Mouse (Mus musculus) kidney, embryonic 14.5 days (tissue): ENCODE results near the gene Cacna2d4. TPM values are rescaled to one million over a fixed set of nuclear protein-coding genes. Genes with fewer than 3 reads are reported as not detected.

ENCODE experiments used
- ATAC-seq: fragments of 200-750 bp; cut with Nextera tagmentation; 2 replicates; pipeline ENCODE4 v1.8.0; 2017; ENCODE audit warnings: moderate number of reproducible peaks, mild to moderate bottlenecking, moderate TSS enrichment, moderate library complexity; ENCODE audit not compliant: low FRiP score, low TSS enrichment
- H3K27ac ChIP-seq: fragments of 300-500 bp; sonication (generic); 2 replicates; pipeline ENCODE4 v1.5.1; 2014; ENCODE audit warnings: low read depth, mild to moderate bottlenecking, low read length, moderate library complexity, mixed read lengths
- H3K27me3 ChIP-seq: fragments of 300-500 bp; sonication (generic); 2 replicates; pipeline ENCODE4 v1.6.1; 2014; ENCODE audit warnings: mild to moderate bottlenecking, low read length; ENCODE audit not compliant: control insufficient read depth, insufficient read depth
- H3K36me3 ChIP-seq: fragments of 300-500 bp; sonication (generic); 2 replicates; pipeline ENCODE4 v1.6.1; 2014; ENCODE audit warnings: low read length, mixed read lengths; ENCODE audit not compliant: control insufficient read depth, insufficient read depth
- H3K4me1 ChIP-seq: fragments of 300-500 bp; sonication (generic); 2 replicates; pipeline ENCODE4 v1.6.1; 2014; ENCODE audit warnings: low read length, mixed read lengths; ENCODE audit not compliant: control insufficient read depth, insufficient read depth
- H3K4me2 ChIP-seq: fragments of 300-500 bp; sonication (generic); replicated peaks from 2 replicates; pipeline ENCODE4 v1.6.1; 2014; ENCODE audit warnings: low read depth, mild to moderate bottlenecking, low read length
- H3K4me3 ChIP-seq: fragments of 300-500 bp; sonication (generic); 2 replicates; pipeline ENCODE4 v1.5.1; 2014; ENCODE audit warnings: mild to moderate bottlenecking, low read length
- H3K9ac ChIP-seq: fragments of 300-500 bp; sonication (generic); 2 replicates; pipeline ENCODE4 v1.6.1; 2014; ENCODE audit warnings: low read depth, mild to moderate bottlenecking, low read length, moderate library complexity
- H3K9me3 ChIP-seq: fragments of 300-500 bp; sonication (generic); 2 replicates; pipeline ENCODE4 v1.6.1; 2016; ENCODE audit warnings: low read length; ENCODE audit not compliant: control insufficient read depth
- WGBS: fragments of 180-500 bp; shearing (Covaris S2); extraction: QIAGEN DNeasy Blood & Tissue Kit; methylation state at CpG from one replicate; pipeline ENCODE4 v1.1.7; 2014; 5-methylcytosine and 5-hydroxymethylcytosine counted together
- polyA plus RNA-seq: library from polyadenylated mRNA; unstranded; fragments of >200 nt; fragmentation: Nextera tagmentation; extraction: Ambion mirVana; gene quantifications from 2 replicates; pipeline ENCODE4 v1.2.1, GENCODE M21; 2014

The Cacna2d4 gene
- polyA plus RNA-seq, 1 experiment from 2014 or later, result not detected

DNA sequence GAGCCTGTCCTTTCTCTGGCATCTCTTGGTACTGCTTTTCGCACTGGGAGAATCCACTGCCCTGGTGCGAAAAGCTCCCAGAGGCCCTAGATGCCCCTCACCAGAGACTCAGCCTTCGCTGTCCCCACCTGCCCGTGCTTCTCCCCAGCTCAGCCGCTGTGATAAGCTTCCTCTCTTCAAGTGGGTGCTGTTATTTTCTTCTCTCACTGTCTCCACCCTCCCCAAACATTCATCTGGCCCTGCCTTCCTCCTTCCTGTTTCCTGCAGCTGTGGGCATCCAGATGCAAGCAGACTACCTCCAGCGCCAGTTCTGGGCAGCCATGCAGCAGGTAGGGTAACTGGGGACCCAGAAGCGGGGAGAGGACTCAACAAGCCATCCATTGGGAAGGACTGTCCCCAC is 99.8 kb downstream of the Cacna2d4 start:
- Histone ChIP-seq H3K9me3 (no peaks in the 10 kb centered on the region), H3K9ac (no peak overlapping the region), H3K36me3 (no peaks in the 10 kb centered on the region), H3K4me2 (no peak overlapping the region), H3K27ac (no peak overlapping the region), H3K4me1 (peaks cover 5% of the 10 kb centered on the region; the same call in 1 of the 2 replicates), H3K27me3 (peaks cover 5% of the 10 kb centered on the region; the same call in 1 of the 2 replicates), H3K4me3 (no peak overlapping the region)
- no peak for ATAC-seq
- WGBS, result 83% methylated on average over 7 of the region's 7 CpGs

GRCm38 (mm10) chr6:119337287-119337686 is 101.0 kb downstream of the Cacna2d4 start:
- Histone ChIP-seq H3K4me2 (no peak overlapping the region), H3K27ac (no peak overlapping the region), H3K27me3 (no peaks in the 10 kb centered on the region), H3K9ac (no peak overlapping the region), H3K4me3 (no peak overlapping the region), H3K9me3 (no peaks in the 10 kb centered on the region), H3K4me1 (peaks cover 5% of the 10 kb centered on the region; the same call in 1 of the 2 replicates), H3K36me3 (no peaks in the 10 kb centered on the region)
- no peak for ATAC-seq
- WGBS, result 79% methylated on average over 3 of the region's 3 CpGs

DNA sequence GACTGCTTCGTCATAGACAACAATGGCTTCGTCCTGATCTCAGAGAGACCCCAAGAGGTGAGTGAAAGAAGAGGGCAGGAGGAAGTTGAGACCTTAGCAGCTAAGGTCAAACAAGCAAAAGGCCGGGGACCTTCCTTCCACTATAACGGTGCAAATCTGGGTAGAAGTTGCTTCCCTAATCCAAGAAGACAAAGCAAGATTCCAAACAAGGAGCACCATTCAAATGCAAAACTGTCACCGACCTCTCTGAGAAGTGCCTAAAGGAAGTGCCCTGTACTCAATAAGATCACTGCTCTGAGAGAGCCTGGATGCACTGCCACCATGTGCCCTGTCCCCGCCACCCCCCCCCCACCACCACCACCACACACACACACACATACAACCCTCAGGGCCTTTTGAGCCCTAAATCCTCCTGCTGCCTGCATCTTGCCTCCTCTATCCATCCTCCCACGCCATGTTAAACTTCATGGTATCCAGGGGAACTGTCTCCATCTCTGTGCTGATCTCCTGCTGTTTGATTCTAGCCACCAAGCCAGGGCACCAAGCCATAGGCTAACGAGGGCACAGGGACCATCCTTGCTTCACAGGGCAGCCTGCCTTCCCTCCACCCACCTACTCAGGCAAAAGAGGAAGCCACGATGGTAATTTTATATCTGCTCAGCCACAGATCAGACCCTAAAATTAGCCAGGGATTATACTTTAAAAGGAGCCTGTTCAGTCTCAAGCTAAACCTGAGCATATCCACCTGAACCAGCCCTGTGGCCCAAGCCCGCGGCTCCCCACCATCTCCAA is 102.0 kb downstream of the Cacna2d4 start:
- Histone ChIP-seq H3K9me3 (no peaks in the 10 kb centered on the region), H3K4me1 (no peaks in the 10 kb centered on the region; the same call in 1 of the 2 replicates), H3K4me3 (no peak overlapping the region), H3K4me2 (no peak overlapping the region), H3K36me3 (no peaks in the 10 kb centered on the region), H3K27ac (no peak overlapping the region), H3K9ac (no peak overlapping the region), H3K27me3 (no peaks in the 10 kb centered on the region)
- no peak for ATAC-seq
- WGBS, result 39% methylated on average over 11 of the region's 11 CpGs

GRCm38 (mm10) chr6:119341409-119341808 is 105.1 kb downstream of the Cacna2d4 start:
- H3K27ac ChIP-seq, result no peak overlapping the region
- no peak for ATAC-seq

DNA sequence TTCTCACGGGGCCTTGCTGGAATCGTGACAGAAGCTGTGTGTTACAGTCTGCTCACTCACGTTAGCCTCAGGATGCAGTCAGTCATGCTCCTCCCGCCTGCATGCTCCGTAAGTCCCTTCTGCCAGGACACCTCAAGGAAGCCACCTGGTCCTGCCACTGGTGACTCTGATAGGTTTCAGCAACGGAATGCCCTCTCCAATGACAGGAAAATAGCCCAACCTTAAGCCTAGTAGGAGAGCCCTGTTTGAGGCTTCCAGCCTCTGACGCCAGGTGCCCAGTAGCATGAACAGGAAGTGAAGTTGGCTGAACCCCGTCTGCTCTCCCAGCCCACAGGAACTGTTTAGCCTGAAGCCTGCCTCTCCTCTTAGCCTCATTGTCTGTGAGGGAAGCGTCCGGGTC is 109.9 kb downstream of the Cacna2d4 start:
- Histone ChIP-seq H3K9me3 (no peaks in the 10 kb centered on the region), H3K4me2 (no peak overlapping the region), H3K36me3 (no peaks in the 10 kb centered on the region), H3K27ac (no peak overlapping the region), H3K4me3 (no peak overlapping the region), H3K27me3 (no peaks in the 10 kb centered on the region), H3K9ac (no peak overlapping the region), H3K4me1 (no peaks in the 10 kb centered on the region)
- 52% methylated on average over 10 of the region's 10 CpGs for WGBS
- ATAC-seq, result no peak

More at GRCm38 (mm10) chr6:119341409-119341808, 105.1 kb downstream of the Cacna2d4 start:
- H3K4me3 ChIP-seq, result no peak overlapping the region
- H3K4me2 ChIP-seq, result no peak overlapping the region
- no peak overlapping the region for H3K9ac ChIP-seq
- H3K27me3 ChIP-seq, result no peaks in the 10 kb centered on the region
- H3K36me3 ChIP-seq, result no peaks in the 10 kb centered on the region
- no peaks in the 10 kb centered on the region for H3K4me1 ChIP-seq
- H3K9me3 ChIP-seq, result no peaks in the 10 kb centered on the region

DNA sequence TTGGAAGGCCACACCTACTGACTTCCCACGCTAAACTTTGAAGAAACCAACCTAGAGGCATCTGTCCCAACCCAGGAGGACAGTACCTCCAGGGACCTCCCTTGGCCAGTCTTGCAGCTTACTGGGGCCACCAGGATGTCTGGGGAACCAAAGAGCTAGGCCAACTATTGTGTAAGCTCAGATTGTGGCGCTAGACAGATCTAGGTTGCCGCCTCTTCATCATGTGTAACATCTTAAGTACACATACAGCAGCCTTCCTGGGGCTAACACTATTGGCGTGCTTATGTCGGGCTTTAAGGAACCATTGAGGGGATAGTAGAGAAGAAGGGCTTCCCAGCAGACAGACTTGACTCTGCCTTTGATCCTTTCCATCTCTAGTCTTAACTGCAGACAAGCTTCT is 111.5 kb downstream of the Cacna2d4 start:
- H3K27ac ChIP-seq, result no peak overlapping the region

GRCm38 (mm10) chr6:119348234-119348633 is 111.9 kb downstream of the Cacna2d4 start:
- Histone ChIP-seq H3K9ac (no peak overlapping the region), H3K4me3 (no peak overlapping the region), H3K4me1 (no peaks in the 10 kb centered on the region), H3K36me3 (peaks cover under 1% of the 10 kb centered on the region; the same call in 1 of the 2 replicates), H3K27ac (no peak overlapping the region), H3K9me3 (no peaks in the 10 kb centered on the region), H3K27me3 (no peaks in the 10 kb centered on the region), H3K4me2 (no peak overlapping the region)
- WGBS, result 0% methylated on average over 1 of the region's 1 CpGs
- ATAC-seq, result no peak

More for the DNA sequence above, 111.5 kb downstream of the Cacna2d4 start:
- Histone ChIP-seq H3K4me3 (no peak overlapping the region), H3K4me2 (no peak overlapping the region), H3K9me3 (no peaks in the 10 kb centered on the region), H3K4me1 (no peaks in the 10 kb centered on the region), H3K27me3 (no peaks in the 10 kb centered on the region), H3K9ac (no peak overlapping the region), H3K36me3 (no peaks in the 10 kb centered on the region)
- 79% methylated on average over 5 of the region's 5 CpGs for WGBS
- ATAC-seq, result no peak

GRCm38 (mm10) chr6:119350703-119351198 is 114.4 kb downstream of the Cacna2d4 start:
- Histone ChIP-seq H3K27me3 (no peaks in the 10 kb centered on the region), H3K9ac (no peak overlapping the region), H3K4me1 (no peaks in the 10 kb centered on the region), H3K27ac (no peak overlapping the region), H3K4me2 (no peak overlapping the region), H3K9me3 (no peaks in the 10 kb centered on the region), H3K4me3 (no peak overlapping the region), H3K36me3 (peaks cover 24% of the 10 kb centered on the region)
- WGBS, result 89% methylated on average over 9 of the region's 9 CpGs
- ATAC-seq, result no peak

DNA sequence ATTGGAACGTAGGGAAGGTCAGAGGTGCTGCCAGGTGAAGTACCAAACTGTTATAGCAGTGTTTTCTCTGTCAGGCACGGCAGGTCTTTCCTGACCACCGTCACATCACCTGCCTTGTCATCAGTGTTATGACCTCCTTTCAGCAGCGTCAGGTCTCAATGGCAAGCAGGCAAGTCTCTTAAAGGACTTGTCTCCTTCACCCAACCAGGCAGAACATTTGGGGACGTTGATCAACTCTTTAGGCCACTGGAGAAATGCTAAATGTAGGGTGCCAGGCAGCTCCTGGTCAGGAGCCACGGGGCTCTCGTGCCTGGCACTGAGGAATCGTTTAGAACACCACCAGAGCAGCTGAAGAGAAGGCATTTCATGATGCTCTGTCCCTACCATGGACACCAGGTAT is 115.3 kb downstream of the Cacna2d4 start:
- no peak for ATAC-seq

More for the DNA sequence above, 115.3 kb downstream of the Cacna2d4 start:
- 78% methylated on average over 8 of the region's 8 CpGs for WGBS
- H3K27ac ChIP-seq, result no peak overlapping the region
- H3K9me3 ChIP-seq, result no peaks in the 10 kb centered on the region
- H3K4me2 ChIP-seq, result no peak overlapping the region
- no peaks in the 10 kb centered on the region for H3K27me3 ChIP-seq
- no peaks in the 10 kb centered on the region for H3K4me1 ChIP-seq
- peaks cover 30% of the 10 kb centered on the region for H3K36me3 ChIP-seq
- no peak overlapping the region for H3K9ac ChIP-seq
- H3K4me3 ChIP-seq, result no peak overlapping the region
